8 mouse cellular contexts compared by ENCODE assay signal in genomic region chr4:116707666-116708065, GRCm38 (mm10). TPM values are rescaled to one million over a fixed set of nuclear protein-coding genes. Genes with fewer than 3 reads are reported as not detected.
A peak's percentile ranks its signal among the peaks of the same experiment; 100 is the strongest.
DNase-seq lines count a peak whose midpoint lies in the region; ATAC-seq and TF ChIP-seq lines count a peak whose summit lies in the region.

No protein-coding gene starts in this region.

- peaks cover 12% of the 10 kb centered on the region for H3K4me1 ChIP-seq in heart, embryonic 16.5 days (ENCODE audit: control insufficient read depth, insufficient read depth, low read length)
- peaks cover 41% of the 10 kb centered on the region for H3K4me1 ChIP-seq in E14TG2a.4 (replicated peaks; ENCODE audit: low read depth, low read length)
- peaks cover 5% of the 10 kb centered on the region; the same call in 1 of the 2 replicates for H3K4me1 ChIP-seq in embryonic facial prominence, embryonic 14.5 days (ENCODE audit: control insufficient read depth, insufficient read depth, low read length)
- H3K4me1 ChIP-seq in limb, embryonic 11.5 days (ENCODE audit: control insufficient read depth, insufficient read depth, low read length): peaks cover 4% of the 10 kb centered on the region; the same call in 1 of the 2 replicates
- H3K4me1 ChIP-seq in olfactory bulb, adult 2 months (ENCODE audit: control insufficient read depth, insufficient read depth, low read length): no peaks in the 10 kb centered on the region; the same call in 1 of the 2 replicates

- peak overlapping the region; percentile 78 for H3K4me3 ChIP-seq in heart, embryonic 16.5 days (ENCODE audit: low read length)
- peak overlapping the region; percentile 85 for H3K4me3 ChIP-seq in E14TG2a.4 (replicated peaks; ENCODE audit: low read length)
- H3K4me3 ChIP-seq in embryonic facial prominence, embryonic 14.5 days (ENCODE audit: low read depth, low read length): peak overlapping the region; percentile 73
- peak overlapping the region; percentile 37 for H3K4me3 ChIP-seq in limb, embryonic 11.5 days (ENCODE audit: low read depth, low read length)
- peak overlapping the region; percentile 88 for H3K4me3 ChIP-seq in olfactory bulb, adult 2 months (ENCODE audit: insufficient read depth, low read depth, low read length)

- peak overlapping the region; percentile 68; the same call in 1 of the 2 replicates for H3K27ac ChIP-seq in heart, embryonic 16.5 days (ENCODE audit: low read length)
- H3K27ac ChIP-seq in embryonic facial prominence, embryonic 14.5 days (replicated peaks; ENCODE audit: low read depth, low read length): peak overlapping the region; percentile 68; the same call in 1 of the 2 replicates
- no peak overlapping the region for H3K27ac ChIP-seq in limb, embryonic 11.5 days (replicated peaks; ENCODE audit: low read depth, low read length)
- H3K27ac ChIP-seq in olfactory bulb, adult 2 months (ENCODE audit: insufficient read depth, low read depth, low read length): peak overlapping the region; percentile 87

- no peak for ATAC-seq in heart, embryonic 16.5 days (replicated peaks; ENCODE audit: extremely low read depth, insufficient read depth, low FRiP score)
- no peak for ATAC-seq in embryonic facial prominence, embryonic 14.5 days (ENCODE audit: low read depth)
- no peak for ATAC-seq in limb, embryonic 11.5 days (ENCODE audit: insufficient number of reproducible peaks, low FRiP score, low TSS enrichment, low read depth)

- no peak for DNase-seq in heart, adult 8-10 months (ENCODE audit: low spot score)
- peak; percentile 19 for DNase-seq in embryonic facial prominence, embryonic 14.5 days (ENCODE audit: low spot score)
- DNase-seq in limb, embryonic 11.5 days (ENCODE audit: low spot score): no peak
- DNase-seq in MN1 (ENCODE audit: low spot score): no peak
- no peak for DNase-seq in embryo, embryonic 10 days (ENCODE audit: low spot score)

- no peak for TF ChIP-seq CTCF in E14TG2a.4 (conservative IDR thresholded peaks at IDR 0.05; ENCODE audit: low read length)
- no peak for TF ChIP-seq CTCF in olfactory bulb, adult 2 months (IDR thresholded peaks at IDR 0.05; ENCODE audit: insufficient read depth, low read depth, low read length)

- TF ChIP-seq POLR2A in olfactory bulb, adult 2 months (IDR thresholded peaks at IDR 0.05; ENCODE audit: insufficient read depth, low read depth, low read length): no peak

- peaks cover 5% of the 10 kb centered on the region for H3K36me3 ChIP-seq in heart, embryonic 16.5 days (ENCODE audit: control insufficient read depth, insufficient read depth)
- peaks cover 47% of the 10 kb centered on the region for H3K36me3 ChIP-seq in E14TG2a.4 (ENCODE audit: insufficient read depth, low read length)
- H3K36me3 ChIP-seq in embryonic facial prominence, embryonic 14.5 days (ENCODE audit: control insufficient read depth, insufficient read depth, low read length): peaks cover 13% of the 10 kb centered on the region; the same call in 1 of the 2 replicates
- H3K36me3 ChIP-seq in limb, embryonic 11.5 days (ENCODE audit: control insufficient read depth, insufficient read depth, low read length): no peaks in the 10 kb centered on the region; the same call in 1 of the 2 replicates

- H3K9ac ChIP-seq in heart, embryonic 16.5 days (ENCODE audit: low read length): peak overlapping the region; percentile 79
- peak overlapping the region; percentile 75 for H3K9ac ChIP-seq in embryonic facial prominence, embryonic 14.5 days (ENCODE audit: low read depth, low read length)
- H3K9ac ChIP-seq in limb, embryonic 11.5 days (ENCODE audit: low read length): peak overlapping the region; percentile 1; the same call in 1 of the 2 replicates

- WGBS in heart, embryonic 16.5 days: 13% methylated on average over 9 of the region's 9 CpGs
- WGBS in embryonic facial prominence, embryonic 14.5 days: 12% methylated on average over 9 of the region's 9 CpGs
- 25% methylated on average over 9 of the region's 9 CpGs for WGBS in limb, embryonic 11.5 days
- 7% methylated on average over 9 of the region's 9 CpGs for WGBS in olfactory bulb, adult 2 months

- H3K27me3 ChIP-seq in heart, embryonic 16.5 days (ENCODE audit: control insufficient read depth, insufficient read depth, low read length): no peaks in the 10 kb centered on the region
- no peaks in the 10 kb centered on the region for H3K27me3 ChIP-seq in E14TG2a.4 (ENCODE audit: insufficient read depth, low read length)
- H3K27me3 ChIP-seq in embryonic facial prominence, embryonic 14.5 days (replicated peaks; ENCODE audit: control insufficient read depth, insufficient read depth, low read length): no peaks in the 10 kb centered on the region
- H3K27me3 ChIP-seq in limb, embryonic 11.5 days (ENCODE audit: control insufficient read depth, insufficient read depth, low read length): no peaks in the 10 kb centered on the region

- no peaks in the 10 kb centered on the region for H3K9me3 ChIP-seq in heart, embryonic 16.5 days (replicated peaks; ENCODE audit: control insufficient read depth, low read length)
- H3K9me3 ChIP-seq in E14TG2a.4 (ENCODE audit: low read length): no peaks in the 10 kb centered on the region
- H3K9me3 ChIP-seq in embryonic facial prominence, embryonic 14.5 days (ENCODE audit: control insufficient read depth, low read length): no peaks in the 10 kb centered on the region
- no peaks in the 10 kb centered on the region for H3K9me3 ChIP-seq in limb, embryonic 11.5 days (ENCODE audit: control insufficient read depth, low read length)

- peak overlapping the region; percentile 80 for H3K4me2 ChIP-seq in heart, embryonic 16.5 days (ENCODE audit: low read depth, low read length)
- H3K4me2 ChIP-seq in embryonic facial prominence, embryonic 14.5 days (ENCODE audit: low read depth, low read length): peak overlapping the region; percentile 67
- H3K4me2 ChIP-seq in limb, embryonic 11.5 days (ENCODE audit: low read depth, severe bottlenecking): peak overlapping the region; percentile 47

RNA-seq across cellular contexts. Expression of gene Mmachc, which starts 0.5 kb away (rescaled TPM):
- 39.8 and 45.0 TPM in 2 replicates for polyA plus RNA-seq in heart, embryonic 16.5 days (2015; fragmentation: Nextera tagmentation; extraction: Ambion mirVana)
- total RNA-seq in heart, adult 8-10 months (2022): 10 to 100 TPM; 61.8 to 72.5 (median 66.4) TPM
- 8.2 and 10.5 TPM in 2 replicates for polyA plus RNA-seq in embryonic facial prominence, embryonic 14.5 days (2014; fragmentation: Nextera tagmentation; extraction: Ambion mirVana)
- 24.0 and 27.7 TPM in 2 replicates for polyA plus RNA-seq in limb, embryonic 11.5 days (2014; fragmentation: Nextera tagmentation; extraction: Ambion mirVana)
- polyA plus RNA-seq in olfactory bulb, adult 2 months (2012; ENCODE audit: insufficient read depth, insufficient read length, low replicate concordance, missing spikeins): not detected in 2 replicates

RNA-seq across cellular contexts. Expression of gene Ccdc163, which starts 0.6 kb away (rescaled TPM):
- 14.8 and 16.0 TPM in 2 replicates for polyA plus RNA-seq in heart, embryonic 16.5 days (2015; fragmentation: Nextera tagmentation; extraction: Ambion mirVana)
- total RNA-seq in heart, adult 8-10 months (2022): 1 to 10 TPM; 3.0 to 5.7 (median 4.1) TPM
- polyA plus RNA-seq in embryonic facial prominence, embryonic 14.5 days (2014; fragmentation: Nextera tagmentation; extraction: Ambion mirVana): 24.2 and 24.8 TPM in 2 replicates
- polyA plus RNA-seq in limb, embryonic 11.5 days (2014; fragmentation: Nextera tagmentation; extraction: Ambion mirVana): 34.4 and 36.4 TPM in 2 replicates
- polyA plus RNA-seq in olfactory bulb, adult 2 months (2012; ENCODE audit: insufficient read depth, insufficient read length, low replicate concordance, missing spikeins): not detected in 2 replicates

RNA-seq across cellular contexts. Expression of gene Tesk2, which starts 13.1 kb away (rescaled TPM):
- 3.3 and 3.6 TPM in 2 replicates for polyA plus RNA-seq in heart, embryonic 16.5 days (2015; fragmentation: Nextera tagmentation; extraction: Ambion mirVana)
- total RNA-seq in heart, adult 8-10 months (2022): 1 to 10 TPM; 1.6 to 3.3 (median 2.3) TPM
- polyA plus RNA-seq in embryonic facial prominence, embryonic 14.5 days (2014; fragmentation: Nextera tagmentation; extraction: Ambion mirVana): 6.2 and 8.5 TPM in 2 replicates
- polyA plus RNA-seq in limb, embryonic 11.5 days (2014; fragmentation: Nextera tagmentation; extraction: Ambion mirVana): 12.3 and 12.5 TPM in 2 replicates
- not detected in 2 replicates for polyA plus RNA-seq in olfactory bulb, adult 2 months (2012; ENCODE audit: insufficient read depth, insufficient read length, low replicate concordance, missing spikeins)

RNA-seq across cellular contexts. Expression of gene Prdx1, which starts 22.3 kb away (rescaled TPM):
- polyA plus RNA-seq in heart, embryonic 16.5 days (2015; fragmentation: Nextera tagmentation; extraction: Ambion mirVana): 934 and 942 TPM in 2 replicates
- total RNA-seq in heart, adult 8-10 months (2022): 100 to 1,000 TPM; 475 to 641 (median 529) TPM
- polyA plus RNA-seq in embryonic facial prominence, embryonic 14.5 days (2014; fragmentation: Nextera tagmentation; extraction: Ambion mirVana): 1,105 and 1,130 TPM in 2 replicates
- polyA plus RNA-seq in limb, embryonic 11.5 days (2014; fragmentation: Nextera tagmentation; extraction: Ambion mirVana): 1,258 and 1,286 TPM in 2 replicates
- polyA plus RNA-seq in olfactory bulb, adult 2 months (2012; ENCODE audit: insufficient read depth, insufficient read length, low replicate concordance, missing spikeins): 633 TPM in 1 of 2 replicates, not detected in the other

RNA-seq across cellular contexts. Expression of gene Akr1a1, which starts 56.2 kb away (rescaled TPM):
- polyA plus RNA-seq in heart, embryonic 16.5 days (2015; fragmentation: Nextera tagmentation; extraction: Ambion mirVana): 580 and 585 TPM in 2 replicates
- 100 to 1,000 TPM; 297 to 332 (median 327) TPM for total RNA-seq in heart, adult 8-10 months (2022)
- polyA plus RNA-seq in embryonic facial prominence, embryonic 14.5 days (2014; fragmentation: Nextera tagmentation; extraction: Ambion mirVana): 762 and 846 TPM in 2 replicates
- 677 and 736 TPM in 2 replicates for polyA plus RNA-seq in limb, embryonic 11.5 days (2014; fragmentation: Nextera tagmentation; extraction: Ambion mirVana)
- 1,277 TPM in 1 of 2 replicates, not detected in the other for polyA plus RNA-seq in olfactory bulb, adult 2 months (2012; ENCODE audit: insufficient read depth, insufficient read length, low replicate concordance, missing spikeins)

Comparison
In these comparisons a context has a peak if more than half of its experiments do, and no peak if none do; other contexts are left out.
1. H3K4me3 ChIP-seq: peak in every context shown above with its lines; median percentile 88 in olfactory bulb, adult 2 months; 85 in E14TG2a.4; 78 in heart, embryonic 16.5 days; 73 in embryonic facial prominence, embryonic 14.5 days; 37 in limb, embryonic 11.5 days.
2. H3K9ac ChIP-seq: peak in every context shown above with its lines; median percentile 79 in heart, embryonic 16.5 days; 75 in embryonic facial prominence, embryonic 14.5 days; 1 in limb, embryonic 11.5 days.
3. RNA of gene Ccdc163, which starts 0.6 kb away (polyA plus RNA-seq): 34.4 to 36.4 TPM in limb, embryonic 11.5 days, 24.2 to 24.8 TPM in embryonic facial prominence, embryonic 14.5 days and 14.8 to 16.0 TPM in heart, embryonic 16.5 days; not detected in olfactory bulb, adult 2 months; every median in the first group is over 10 times any median in the second.
4. Peak in every context shown above with its lines, with median percentiles within 50 percentile points of each other: H3K4me2 ChIP-seq.